Mouse (Mus musculus) cerebellum, adult 9-10 months (tissue): Measurements from ENCODE around the gene Gm14214.

Experiments used
- DNase-seq: peaks from one replicate; pipeline ENCODE4 v3.0.0; 2022

Gene Gm14214

GRCm38 (mm10) chr2:154720315-154720714 is 49.5 kb downstream of the Gm14214 start:
- no peak for DNase-seq
